11 mouse cellular contexts compared by ENCODE assay signal in genomic region chr1:121111776-121112344, GRCm38 (mm10).
DNase-seq lines count a peak whose midpoint lies in the region; ATAC-seq and TF ChIP-seq lines count a peak whose summit lies in the region.
"Had no signal": no experiment of that assay in that cellular context is flagged by ENCODE, and none has a peak within 500 bp of the region (broad histone marks: within the 10 kb centered on the region; RNA-seq: fewer than 3 reads in every experiment).

No protein-coding gene starts in this region.

- H3K9me3 ChIP-seq in lung, embryonic 14.5 days (ENCODE audit: low read depth, low read length) = no peaks in the 10 kb centered on the region
- H3K9me3 ChIP-seq in neural tube, embryonic 13.5 days = no peaks in the 10 kb centered on the region

- no peaks in the 10 kb centered on the region for H3K27me3 ChIP-seq in lung, embryonic 14.5 days (ENCODE audit: insufficient read depth, low read length)
- H3K27me3 ChIP-seq in neural tube, embryonic 13.5 days = no peaks in the 10 kb centered on the region

- no peak overlapping the region for H3K9ac ChIP-seq in lung, embryonic 14.5 days
- H3K9ac ChIP-seq in neural tube, embryonic 13.5 days = no peak overlapping the region

- H3K4me1 ChIP-seq in lung, embryonic 14.5 days (ENCODE audit: insufficient read depth) = no peaks in the 10 kb centered on the region
- peaks cover 10% of the 10 kb centered on the region for H3K4me1 ChIP-seq in neural tube, embryonic 13.5 days (replicated peaks)

- peak overlapping the region; percentile 24; the same call in 1 of the 2 replicates for H3K27ac ChIP-seq in lung, embryonic 14.5 days (ENCODE audit: low read depth)
- H3K27ac ChIP-seq in neural tube, embryonic 13.5 days (replicated peaks) = 0 out of 2 replicates have a peak overlapping the region, but pooled peaks have one; percentile 6
- H3K27ac ChIP-seq: layer of hippocampus, adult 2 months had no signal

- H3K4me3 ChIP-seq in lung, embryonic 14.5 days (ENCODE audit: low read depth, low read length) = no peak overlapping the region
- no peak overlapping the region for H3K4me3 ChIP-seq in neural tube, embryonic 13.5 days
- H3K4me3 ChIP-seq: layer of hippocampus, adult 2 months had no signal

- WGBS in lung, embryonic 14.5 days = 37% methylated on average over 4 of the region's 4 CpGs
- WGBS in neural tube, embryonic 13.5 days = 35% methylated on average over 4 of the region's 4 CpGs

- peak; percentile 42 for ATAC-seq in lung, embryonic 14.5 days (ENCODE audit: insufficient read depth)
- ATAC-seq in neural tube, embryonic 13.5 days (ENCODE audit: low read depth) = no peak

- no peaks in the 10 kb centered on the region for H3K36me3 ChIP-seq in lung, embryonic 14.5 days (ENCODE audit: insufficient read depth)
- no peaks in the 10 kb centered on the region for H3K36me3 ChIP-seq in neural tube, embryonic 13.5 days

- no peak for TF ChIP-seq CTCF in lung, embryonic 14.5 days (IDR thresholded peaks at IDR 0.05; ENCODE audit: low read depth)

- H3K4me2 ChIP-seq in lung, embryonic 14.5 days = no peak overlapping the region
- H3K4me2 ChIP-seq in neural tube, embryonic 13.5 days = no peak overlapping the region

- DNase-seq in adrenal gland, adult 2 months = peak; percentile 18
- DNase-seq in adrenal gland, adult 18-20 months (ENCODE audit: low spot score in 2 of 2) = no peak
- DNase-seq in lung, embryonic 14.5 days = peak; percentile 59
- DNase-seq in lung, postnatal 25 days (ENCODE audit: low spot score) = no peak
- DNase-seq in gastrocnemius, adult 8-10 months (ENCODE audit: low spot score in 2 of 2) = peak; percentile 5 to 23
- DNase-seq in layer of hippocampus, postnatal 25 days (ENCODE audit: extremely low spot score in 1 of 2, low spot score in 1 of 2) = no peak
- DNase-seq in cerebellum, adult 9-11 months = no peak
- DNase-seq: cerebellum, adult 18-20 months; kidney, adult 11 months had no signal

Comparison
In these comparisons a context has a peak if more than half of its experiments do, and no peak if none do; other contexts are left out.
1. DNase-seq: peak in adrenal gland, adult 2 months (single experiment), lung, embryonic 14.5 days (single experiment) and gastrocnemius, adult 8-10 months (2 of 2); none in adrenal gland, adult 18-20 months (0 of 2), lung, postnatal 25 days (single experiment), layer of hippocampus, postnatal 25 days (0 of 2) and cerebellum, adult 9-11 months (single experiment).